Mouse (Mus musculus) limb, embryonic 14.5 days (tissue): ENCODE data around the gene Nck1. TPM values are rescaled to one million over a fixed set of nuclear protein-coding genes. Genes with fewer than 3 reads are reported as not detected.

Experiments used
- ATAC-seq: fragments of 200-750 bp; cut with Nextera tagmentation; 2 replicates; pipeline ENCODE4 v1.8.0; 2017; ENCODE audit warnings: low read depth, moderate number of reproducible peaks, moderate TSS enrichment; ENCODE audit not compliant: low FRiP score
- DNase-seq: peaks from one replicate; pipeline ENCODE4 v3.0.0-alpha.2; 2015; ENCODE audit warnings: low spot score
- H3K27ac ChIP-seq: fragments of 300-500 bp; sonication (generic); replicated peaks from 2 replicates; pipeline ENCODE4 v1.5.1; 2014; ENCODE audit warnings: low read depth, mild to moderate bottlenecking, low read length, moderate library complexity, mixed read lengths
- H3K27me3 ChIP-seq: fragments of 300-500 bp; sonication (generic); 2 replicates; pipeline ENCODE4 v1.6.1; 2014; ENCODE audit warnings: low read length, mixed read lengths; ENCODE audit not compliant: control insufficient read depth, insufficient read depth
- H3K36me3 ChIP-seq: fragments of 300-500 bp; sonication (generic); 2 replicates; pipeline ENCODE4 v1.6.1; 2014; ENCODE audit warnings: mild to moderate bottlenecking, low read length, moderate library complexity, mixed read lengths; ENCODE audit not compliant: control insufficient read depth, insufficient read depth
- H3K4me1 ChIP-seq: fragments of 300-500 bp; sonication (generic); 2 replicates; pipeline ENCODE4 v1.6.1; 2014; ENCODE audit warnings: antibody characterized with exemption, low read length, mixed read lengths; ENCODE audit not compliant: control insufficient read depth, insufficient read depth
- H3K4me2 ChIP-seq: fragments of 300-500 bp; sonication (generic); replicated peaks from 2 replicates; pipeline ENCODE4 v1.6.1; 2014; ENCODE audit warnings: low read depth, mild to moderate bottlenecking, low read length, moderate library complexity; ENCODE audit not compliant: severe bottlenecking
- H3K4me3 ChIP-seq: fragments of 300-500 bp; sonication (generic); replicated peaks from 2 replicates; pipeline ENCODE4 v1.5.1; 2014; ENCODE audit warnings: low read length
- H3K9ac ChIP-seq: fragments of 300-500 bp; sonication (generic); 2 replicates; pipeline ENCODE4 v1.6.1; 2014; ENCODE audit warnings: mild to moderate bottlenecking, low read depth, low read length, moderate library complexity; ENCODE audit not compliant: severe bottlenecking
- H3K9me3 ChIP-seq: fragments of 300-500 bp; sonication (generic); 2 replicates; pipeline ENCODE4 v1.6.1; 2016; ENCODE audit warnings: low read length; ENCODE audit not compliant: control insufficient read depth
- POLR2A ChIP-seq: fragments of 200-500 bp; IDR thresholded peaks from 2 replicates; pipeline ENCODE4 v1.8.0; 2012; ENCODE audit warnings: inconsistent platforms, mild to moderate bottlenecking, moderate library complexity, borderline replicate concordance; ENCODE audit not compliant: insufficient read depth, insufficient read length; ENCODE audit errors: extremely low read depth
- WGBS: fragments of 180-500 bp; shearing (Covaris S2); extraction: QIAGEN DNeasy Blood & Tissue Kit; methylation state at CpG from one replicate; pipeline ENCODE4 v1.1.7; 2014; 5-methylcytosine and 5-hydroxymethylcytosine counted together
- polyA plus RNA-seq, 2 experiments: library from polyadenylated mRNA; depleted of rRNA in 1 of 2; stranded (reverse) in 1 of 2; unstranded in 1 of 2; fragments of >200 nt; fragmentation: Nextera tagmentation in 1 of 2; extraction: Ambion mirVana in 1 of 2; gene quantifications; 2 replicates each; pipeline versions ENCODE4 v1.2.1 to v1.2.3; 2012 to 2014

The Nck1 gene
- polyA plus RNA-seq, 2 experiments = 49.3 to 67.3 TPM

GRCm38 (mm10) chr9:100460203-100460602 lies 85.7 kb downstream of the Nck1 start:
- Histone ChIP-seq H3K4me2 (no peak overlapping the region), H3K36me3 (peaks cover 9% of the 10 kb centered on the region; the same call in 1 of the 2 replicates), H3K4me1 (no peaks in the 10 kb centered on the region), H3K9ac (no peak overlapping the region), H3K27me3 (no peaks in the 10 kb centered on the region), H3K9me3 (no peaks in the 10 kb centered on the region), H3K4me3 (no peak overlapping the region), H3K27ac (no peak overlapping the region)
- DNase-seq (no peak), ATAC-seq (no peak)
- no peak for TF ChIP-seq POLR2A
- WGBS = 96% methylated on average over 9 of the region's 9 CpGs

DNA sequence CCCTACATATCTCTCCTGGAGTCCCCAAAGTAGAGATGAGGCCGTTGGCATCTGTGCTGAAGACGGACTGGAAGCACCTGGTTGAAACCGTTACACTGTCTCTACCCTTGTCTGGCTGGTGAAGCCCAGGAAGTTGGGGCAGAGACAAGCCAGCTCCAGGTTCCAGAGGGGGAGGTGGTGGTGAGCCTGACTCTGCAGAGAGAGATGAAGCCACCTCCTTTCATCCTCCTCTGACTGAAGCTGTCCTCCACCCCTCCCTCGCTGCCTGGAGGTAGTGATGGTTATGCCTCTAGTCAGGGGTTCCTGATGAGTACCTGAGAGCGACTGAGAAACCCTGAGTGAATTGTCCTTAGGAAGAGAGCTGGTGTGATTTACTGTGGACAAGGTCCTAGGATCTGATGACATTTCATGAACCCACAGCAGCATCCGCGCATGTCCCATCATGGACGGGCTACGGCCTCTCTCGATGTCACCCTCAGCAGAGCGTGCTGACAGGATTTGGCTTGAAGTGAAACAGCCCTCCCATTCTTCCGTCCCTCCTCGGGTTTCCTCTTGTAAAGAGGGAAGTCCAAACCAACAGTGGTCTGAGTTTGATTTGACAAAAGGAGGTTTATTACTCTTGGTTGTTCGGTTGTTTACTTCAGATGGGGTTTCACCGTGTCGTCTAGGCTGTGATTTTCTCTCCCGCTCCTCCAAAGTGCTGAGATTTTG lies 87.8 kb downstream of the Nck1 start:
- H3K4me2 ChIP-seq = no peak overlapping the region
- H3K9ac ChIP-seq = no peak overlapping the region
- H3K36me3 ChIP-seq = peaks cover 8% of the 10 kb centered on the region; the same call in 1 of the 2 replicates
- WGBS = 72% methylated on average over 17 of the region's 17 CpGs
- no peak for TF ChIP-seq POLR2A
- no peaks in the 10 kb centered on the region for H3K9me3 ChIP-seq
- no peak overlapping the region for H3K27ac ChIP-seq
- H3K4me3 ChIP-seq = no peak overlapping the region
- DNase-seq (no peak), ATAC-seq (no peak)
- H3K27me3 ChIP-seq = no peaks in the 10 kb centered on the region
- H3K4me1 ChIP-seq = 0 out of 2 replicates have a peak, but pooled peaks cover 5% of the 10 kb centered on the region

- ATAC-seq = no peak
Measured at GRCm38 (mm10) chr9:100454664-100454993, 91.3 kb downstream of the Nck1 start.

GRCm38 (mm10) chr9:100453944-100454663 lies 91.8 kb downstream of the Nck1 start:
- Histone ChIP-seq H3K9me3 (no peaks in the 10 kb centered on the region), H3K4me2 (peak overlapping the region; percentile 71), H3K9ac (peak overlapping the region; percentile 51), H3K36me3 (peaks cover 5% of the 10 kb centered on the region; the same call in 1 of the 2 replicates), H3K27me3 (no peaks in the 10 kb centered on the region), H3K4me3 (peak overlapping the region; percentile 39), H3K4me1 (0 out of 2 replicates have a peak, but pooled peaks cover 5% of the 10 kb centered on the region), H3K27ac (no peak overlapping the region)
- WGBS = 5% methylated on average over 25 of the region's 25 CpGs
- ATAC-seq (peak; percentile 78), DNase-seq (peak; percentile 90)
- no peak for TF ChIP-seq POLR2A

More at GRCm38 (mm10) chr9:100454664-100454993, 91.3 kb downstream of the Nck1 start:
- Histone ChIP-seq H3K36me3 (peaks cover 5% of the 10 kb centered on the region; the same call in 1 of the 2 replicates), H3K4me2 (peak overlapping the region; percentile 71), H3K27ac (no peak overlapping the region), H3K9me3 (no peaks in the 10 kb centered on the region), H3K27me3 (no peaks in the 10 kb centered on the region), H3K4me3 (peak overlapping the region; percentile 39), H3K9ac (peak overlapping the region; percentile 51), H3K4me1 (0 out of 2 replicates have a peak, but pooled peaks cover 5% of the 10 kb centered on the region)
- no peak for TF ChIP-seq POLR2A
- no peak for DNase-seq
- 17% methylated on average over 9 of the region's 9 CpGs for WGBS

- Histone ChIP-seq H3K27me3 (no peaks in the 10 kb centered on the region), H3K36me3 (no peaks in the 10 kb centered on the region), H3K4me1 (0 out of 2 replicates have a peak, but pooled peaks cover 5% of the 10 kb centered on the region), H3K4me2 (no peak overlapping the region), H3K9ac (no peak overlapping the region), H3K27ac (no peak overlapping the region), H3K4me3 (no peak overlapping the region), H3K9me3 (no peaks in the 10 kb centered on the region)
- peak; percentile 20 for DNase-seq
- TF ChIP-seq POLR2A = no peak
- 53% methylated on average over 6 of the region's 6 CpGs for WGBS
- ATAC-seq = no peak
Measured at GRCm38 (mm10) chr9:100452432-100452831, 93.5 kb downstream of the Nck1 start.
